Mouse (Mus musculus) kidney, adult 10 weeks (tissue): Measurements from ENCODE around the gene Mboat7. TPM values are rescaled to one million over a fixed set of nuclear protein-coding genes. Genes with fewer than 3 reads are reported as not detected.

Source experiments
- polyA plus RNA-seq: library from polyadenylated mRNA; stranded (reverse); fragments of 350-450 nt; fragmentation: Illumina TruSeq; extraction: RNeasy Lipid Tissue Mini Kit (QIAGEN cat#74804); gene quantifications from one replicate; pipeline ENCODE4 v1.2.3, GENCODE M21; 2014; ENCODE audit warnings: low read depth, low replicate concordance

Mboat7 gene
- 36.5 TPM for polyA plus RNA-seq

GRCm38 (mm10) chr7:3692987-3693808, at the start of gene Mboat7:
Mboat7 (minus strand) TSS chr7:3693523.

DNA sequence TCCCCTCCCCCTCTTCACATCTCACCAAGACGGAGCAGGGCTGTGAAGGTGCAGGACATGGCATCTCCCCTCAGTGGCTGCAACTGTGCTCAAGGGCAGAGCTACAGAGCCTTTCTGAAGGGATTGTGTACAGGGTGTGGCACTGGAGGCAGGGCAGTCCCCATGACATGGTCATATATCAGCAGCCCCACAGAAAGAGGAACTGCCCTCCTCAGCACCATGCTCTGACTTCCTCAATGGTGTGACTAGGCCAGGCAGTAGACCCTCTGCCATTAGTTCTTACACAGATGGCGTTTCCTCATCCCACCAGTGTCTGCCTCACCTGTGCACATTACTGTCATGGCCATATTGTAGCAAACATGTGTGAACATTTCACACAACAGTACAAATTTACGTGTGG, 26.9 kb upstream of the Mboat7 start, which contains the start of gene Pirb:
Gene Pirb, minus strand, starts transcription at position 124 of the 400 bp plus-strand sequence.

DNA sequence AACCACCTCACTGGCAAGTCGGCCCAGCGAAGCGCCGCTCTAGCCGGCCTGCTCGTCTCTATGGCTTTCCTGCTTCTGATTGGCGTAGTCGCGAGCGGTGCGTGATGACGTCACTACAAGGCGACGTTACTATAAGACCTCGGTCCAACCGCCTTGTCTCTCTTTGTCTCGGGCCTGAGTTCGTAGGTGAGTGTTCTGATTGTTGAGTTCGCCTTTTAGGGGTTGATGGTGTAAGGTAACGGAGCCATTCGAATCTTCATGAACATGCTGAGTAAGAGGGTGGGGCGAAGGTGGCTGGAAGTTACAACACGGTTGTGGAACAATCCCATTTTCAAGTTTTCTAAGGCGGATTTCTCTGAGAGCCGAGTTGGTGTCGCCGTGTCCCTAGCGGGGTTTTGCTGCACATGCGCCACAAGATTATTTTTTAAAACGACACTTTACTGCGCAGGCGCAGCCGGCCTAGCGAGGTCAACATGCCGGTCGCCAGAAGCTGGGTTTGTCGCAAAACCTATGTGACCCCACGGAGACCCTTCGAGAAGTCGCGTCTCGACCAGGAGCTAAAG, 10.6 kb upstream of the Mboat7 start, which contains the start of gene Rps9:
Gene Rps9, plus strand, starts transcription at position 115 of the 563 bp plus-strand sequence.

GRCm38 (mm10) chr7:3692382-3692986, 839 bp downstream of the Mboat7 start, which contains the start of gene Tsen34:
Tsen34 (plus strand) TSS chr7:3692863.

DNA sequence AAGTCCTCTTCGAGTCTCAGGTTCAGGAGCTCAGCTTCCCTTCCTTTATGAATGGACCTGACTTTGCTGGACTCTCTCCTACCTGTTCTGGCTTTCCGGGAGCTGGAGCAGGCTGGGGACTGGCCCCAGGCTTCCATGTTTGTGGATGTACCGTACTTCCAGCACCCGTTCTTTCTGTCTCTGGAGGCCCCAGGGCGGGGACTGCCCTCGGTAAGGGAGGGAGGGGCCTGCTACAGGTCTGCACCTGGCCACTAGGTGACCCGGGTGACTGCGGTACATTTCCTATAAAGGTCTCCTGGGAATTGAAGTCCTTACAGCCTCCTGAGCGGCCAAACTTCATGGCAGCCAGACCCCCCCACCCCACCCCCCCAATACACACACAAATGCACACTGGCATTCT, 16.0 kb downstream of the Mboat7 start, which contains the start of gene Tmc4:
Gene Tmc4, minus strand, starts transcription at position 212 of the 400 bp plus-strand sequence.

GRCm38 (mm10) chr7:3665215-3666114, 27.9 kb downstream of the Mboat7 start, which contains the start of gene Leng1:
Leng1 (minus strand) TSS chr7:3665840.

DNA sequence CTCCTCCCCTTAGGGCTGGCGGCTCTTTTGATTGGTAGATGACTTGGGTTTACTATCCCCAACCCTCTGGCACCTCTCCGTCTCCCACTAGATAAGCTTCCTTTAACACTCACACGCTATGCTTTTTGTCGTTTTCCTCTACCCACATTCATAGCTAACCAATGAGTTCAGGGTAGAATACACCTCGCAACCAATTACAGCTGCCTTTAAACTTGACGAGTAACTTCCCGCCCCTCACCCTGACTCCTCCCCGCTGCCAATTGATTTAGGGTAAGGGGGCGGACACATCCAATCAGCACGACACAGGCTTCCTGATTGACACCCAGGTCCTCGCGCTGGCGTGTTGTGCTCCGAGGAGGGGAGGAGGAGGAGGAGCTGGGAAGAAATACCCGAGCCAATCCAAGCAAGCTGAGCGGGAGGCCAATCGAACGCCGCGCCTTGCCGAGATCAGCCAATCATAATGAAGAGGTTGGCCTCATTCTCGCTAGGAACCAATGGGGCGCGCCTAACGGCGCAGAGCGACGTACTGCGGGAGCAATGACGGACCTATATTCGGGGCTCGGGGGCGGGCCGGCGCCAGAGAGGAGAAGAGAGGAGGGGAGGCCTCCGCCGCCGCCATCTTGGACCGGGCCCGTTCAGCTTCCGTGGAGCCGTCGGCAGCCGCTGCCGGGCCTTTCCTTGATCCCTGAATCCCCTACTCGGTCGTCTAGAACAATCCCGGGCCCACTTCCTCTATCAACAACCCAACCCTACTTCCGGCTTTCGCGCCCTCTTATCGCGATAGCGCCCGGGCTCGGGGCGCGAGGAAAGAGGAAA, 48.4 kb downstream of the Mboat7 start, which contains the start of gene Cnot3:
Gene Cnot3, plus strand, starts transcription at position 597 of the 816 bp plus-strand sequence.

GRCm38 (mm10) chr7:3629543-3630477, 63.5 kb downstream of the Mboat7 start, which contains the start of the genes Tfpt and Prpf31:
Tfpt (minus strand) TSS chr7:3629929.
Prpf31 (plus strand) TSS chr7:3629985.

Other genes with a start within 250 kb of the Mboat7 start
- gene Tarm1, start 190.9 kb downstream of the Mboat7 start, polyA plus RNA-seq = 1.9 TPM
- gene Oscar, start 77.4 kb downstream of the Mboat7 start, polyA plus RNA-seq = not detected
- 32.4 TPM for gene Ndufa3, start 76.2 kb downstream of the Mboat7 start, polyA plus RNA-seq
- gene Tfpt, start 63.6 kb downstream of the Mboat7 start, polyA plus RNA-seq = not detected
- 20.0 TPM for gene Prpf31, start 63.5 kb downstream of the Mboat7 start, polyA plus RNA-seq
- gene Cnot3, start 48.3 kb downstream of the Mboat7 start, polyA plus RNA-seq = 5.7 TPM
- 7.0 TPM for gene Leng1, start 27.7 kb downstream of the Mboat7 start, polyA plus RNA-seq
- gene Tmc4, start 16.0 kb downstream of the Mboat7 start, polyA plus RNA-seq = 16.7 TPM
- gene Tsen34, start 660 bp downstream of the Mboat7 start, polyA plus RNA-seq = 4.3 TPM
- gene Rps9, start 10.5 kb upstream of the Mboat7 start, polyA plus RNA-seq = 7.2 TPM
- 0.97 TPM for gene Pirb, start 26.9 kb upstream of the Mboat7 start, polyA plus RNA-seq
- not detected for gene Gm15448, start 132.2 kb upstream of the Mboat7 start, polyA plus RNA-seq
- gene Pira2, start 151.5 kb upstream of the Mboat7 start, polyA plus RNA-seq = 0.20 TPM
- gene Gm14548, start 204.6 kb upstream of the Mboat7 start, polyA plus RNA-seq = not detected
- gene Lilra6, start 222.0 kb upstream of the Mboat7 start, polyA plus RNA-seq = not detected